Mouse (Mus musculus) E14TG2a.4 (cell line): Measurements from ENCODE around the gene Arhgap15.

ENCODE experiments used
- CTCF ChIP-seq: conservative IDR thresholded peaks from 2 replicates; pipeline ENCODE4 v1.5.1; 2014; ENCODE audit warnings: low read length
- NANOG ChIP-seq: IDR thresholded peaks from 2 replicates; pipeline ENCODE4 v1.6.1; 2014; ENCODE audit warnings: borderline replicate concordance, low read length, mixed read lengths
- POU5F1 ChIP-seq: IDR thresholded peaks from 2 replicates; pipeline ENCODE4 v1.6.1; 2014; ENCODE audit warnings: low read length, borderline replicate concordance

DNA sequence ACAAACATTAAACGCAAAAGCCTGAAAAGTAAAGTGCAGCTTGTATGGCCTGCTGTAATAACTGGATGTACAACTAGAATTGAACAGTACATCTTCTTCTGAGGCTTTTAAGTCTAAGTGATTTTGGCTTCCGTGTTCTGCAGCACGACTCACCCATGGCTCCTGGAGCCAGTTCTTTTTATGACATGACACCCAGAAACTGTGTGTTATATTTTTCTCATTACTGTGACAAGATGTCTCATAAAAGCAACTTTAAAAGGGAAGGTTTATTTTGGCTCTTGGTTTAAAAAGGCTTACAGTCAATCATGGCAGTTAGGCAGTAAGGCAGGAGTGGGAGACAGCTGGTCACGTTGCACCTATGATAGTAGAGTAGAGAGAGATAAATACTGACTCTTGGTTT lies 349.9 kb downstream of the Arhgap15 start:
- no peak for TF ChIP-seq CTCF
- TF ChIP-seq NANOG = no peak
- TF ChIP-seq POU5F1 = no peak
